Mouse (Mus musculus) left cerebral cortex, postnatal 10 days (tissue): Measurements from ENCODE around the gene Tax1bp1. TPM values are rescaled to one million over a fixed set of nuclear protein-coding genes. Genes with fewer than 3 reads are reported as not detected.

ENCODE experiments used
- DNase-seq, 2 experiments: peaks; one replicate each; pipeline ENCODE4 v3.0.0; 2021 to 2022; ENCODE audit warnings: low spot score in 2 of 2, mixed read lengths in 1 of 2; ENCODE audit errors: extremely low spot score in 1 of 2
- intact Hi-C: fragments of 180-260 bp; cut with DNase I; formaldehyde crosslinking; loops from one replicate; pipeline ENCODE4 v1.15.1; 2025
- total RNA-seq, 2 experiments: library from RNA; stranded (reverse); gene quantifications; 2 replicates each; pipeline ENCODE4 v1.2.3; 2021

Gene Tax1bp1
- total RNA-seq, 2 experiments from 2014 or later = 108 to 119 TPM

- intact Hi-C loops = no loop called here
- DNase-seq = no peak
These were observed 76.8 kb downstream of the Tax1bp1 start for GRCm38 (mm10) chr6:52790316-52790715.

- intact Hi-C loops = no loop called here
- no peak for DNase-seq
These were observed 77.3 kb downstream of the Tax1bp1 start for GRCm38 (mm10) chr6:52790781-52791180.

- intact Hi-C loops = no loop called here
- no peak for DNase-seq
These were observed 78.9 kb downstream of the Tax1bp1 start for GRCm38 (mm10) chr6:52792455-52792854.

- intact Hi-C loops = no loop called here
- DNase-seq = peak in 1 of 2 experiments; percentile 20
These were observed 81.7 kb downstream of the Tax1bp1 start for GRCm38 (mm10) chr6:52795029-52795841.

- DNase-seq = peak in 1 of 2 experiments; percentile 54
- intact Hi-C loops = no loop called here
These were observed 82.6 kb downstream of the Tax1bp1 start for GRCm38 (mm10) chr6:52796035-52796598.

GRCm38 (mm10) chr6:52796691-52797090, 83.2 kb downstream of the Tax1bp1 start:
- intact Hi-C loops = no loop called here
- DNase-seq = no peak

GRCm38 (mm10) chr6:52797252-52797800, 83.8 kb downstream of the Tax1bp1 start:
- intact Hi-C loops = no loop called here
- DNase-seq = no peak

- DNase-seq = no peak
- intact Hi-C loops = no loop called here
These were observed 88.7 kb downstream of the Tax1bp1 start for GRCm38 (mm10) chr6:52802181-52802580.

- intact Hi-C loops = no loop called here
- DNase-seq = no peak
These were observed 91.8 kb downstream of the Tax1bp1 start for GRCm38 (mm10) chr6:52805237-52805856.

Other genes with a start within 250 kb of the Tax1bp1 start
- 10 to 100 TPM; 34.8 to 38.6 TPM for gene Hibadh, start 73.3 kb upstream of the Tax1bp1 start, total RNA-seq